Mouse (Mus musculus): ENCODE measurements around the gene Rhou.

- TF ChIP-seq CTCF (IDR thresholded peaks at IDR 0.05; ENCODE audit: borderline replicate concordance, control insufficient read depth, extremely low read depth, insufficient read depth, low read length, poor library complexity) = no peak
- no peak for TF ChIP-seq POLR2A (IDR thresholded peaks at IDR 0.05; ENCODE audit: control insufficient read depth, extremely low read depth, insufficient read depth, low read length, poor library complexity)
Measured at GRCm38 (mm10) chr8:123685477-123685876, 31.7 kb downstream of the Rhou start.

Measured in thymus, adult 2 months (tissue).